Mouse (Mus musculus) cerebellum, postnatal 4 days (tissue): ENCODE measurements around the gene Cdk5.

Experiments
- DNase-seq, 2 experiments: peaks; one replicate each; pipeline ENCODE4 v3.0.0; 2022; ENCODE audit warnings: low spot score in 2 of 2, mixed read lengths in 1 of 2

Cdk5 gene

DNA sequence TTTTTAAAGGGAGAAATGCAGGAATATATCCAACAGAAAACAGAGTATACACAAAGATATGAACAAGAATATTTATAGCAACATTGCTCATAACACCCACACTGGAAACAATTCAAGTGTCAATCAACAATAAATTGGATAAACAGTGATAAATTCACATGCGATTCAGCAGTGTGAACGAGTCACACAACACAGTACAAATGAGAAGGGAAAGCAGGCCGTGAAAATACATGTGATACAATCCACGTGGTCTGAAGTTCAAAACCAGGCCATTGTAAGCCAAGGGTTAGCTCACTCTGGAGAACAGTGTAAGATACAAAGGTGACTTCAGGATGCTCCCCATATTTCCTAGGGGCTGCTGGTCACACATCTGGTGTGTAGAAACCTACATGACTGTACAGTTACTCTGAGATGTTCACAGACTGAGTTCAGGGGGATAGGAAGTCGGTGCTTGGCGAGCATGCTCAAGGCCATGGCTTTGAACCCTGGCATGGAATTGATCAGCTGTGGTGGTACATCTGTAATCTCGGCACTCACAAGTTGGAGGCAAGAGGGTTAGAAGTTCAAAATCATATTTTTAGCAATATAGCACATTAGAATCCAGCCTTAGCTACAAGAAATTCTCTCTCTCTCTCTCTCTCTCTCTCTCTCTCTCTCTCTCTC is 48.5 kb downstream of the Cdk5 start:
- no peak for DNase-seq

DNA sequence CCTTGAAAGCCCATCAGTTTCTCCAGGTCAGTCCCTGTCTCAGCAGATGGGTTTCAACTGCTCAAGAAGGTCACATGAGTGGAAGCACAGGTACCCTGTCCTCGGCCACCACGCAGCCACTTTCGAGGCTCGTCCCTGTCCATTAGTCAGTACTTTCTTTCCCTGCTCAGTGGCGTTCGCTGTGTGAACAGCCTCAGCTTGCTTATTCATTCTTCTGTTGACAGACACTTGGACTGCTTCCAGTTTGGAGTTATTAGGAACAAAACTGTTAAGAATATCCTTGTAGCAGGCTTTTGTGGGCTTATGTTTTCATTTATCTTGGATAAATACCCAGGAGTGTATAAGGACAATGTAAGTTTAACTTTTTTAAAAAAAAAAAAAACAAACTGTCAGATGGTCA is 49.1 kb downstream of the Cdk5 start:
- DNase-seq: no peak

DNA sequence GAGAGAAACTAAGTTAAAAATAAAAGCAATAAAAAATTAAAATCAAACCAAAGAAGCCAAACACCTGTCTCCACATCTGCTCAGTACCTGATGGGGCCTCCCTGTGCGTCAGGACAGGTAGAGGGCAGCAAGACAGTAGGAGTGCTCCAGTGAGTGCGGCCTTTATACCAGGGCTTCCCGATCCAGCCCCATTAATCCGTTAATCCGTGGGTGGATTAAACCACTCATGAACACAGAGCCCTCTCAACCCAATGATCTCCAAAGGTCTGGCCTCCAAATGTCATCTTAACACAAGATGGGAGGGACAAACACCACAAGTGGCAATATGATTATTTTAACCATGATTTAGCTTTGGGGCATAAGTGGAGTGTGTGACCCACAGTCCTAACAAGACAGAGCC is 49.5 kb downstream of the Cdk5 start:
- DNase-seq: no peak

DNA sequence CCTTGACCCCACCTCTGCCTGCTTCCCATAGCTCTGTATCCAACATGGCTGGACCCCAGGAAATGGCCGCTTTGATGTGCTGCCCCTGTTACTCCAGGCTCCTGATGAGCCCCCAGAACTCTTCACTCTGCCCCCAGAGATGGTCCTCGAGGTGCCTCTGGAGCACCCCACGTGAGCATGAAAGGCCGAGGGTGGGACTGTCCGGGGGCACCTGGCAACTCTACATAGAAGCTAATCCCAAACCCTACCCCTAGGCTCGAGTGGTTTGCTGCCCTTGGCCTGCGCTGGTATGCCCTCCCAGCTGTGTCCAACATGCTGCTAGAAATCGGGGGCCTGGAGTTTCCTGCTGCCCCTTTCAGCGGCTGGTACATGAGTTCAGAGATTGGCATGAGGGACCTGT is 53.6 kb downstream of the Cdk5 start:
- DNase-seq: no peak
